Mouse (Mus musculus): ENCODE results near the gene Nfatc4.
A peak's percentile ranks its signal among the peaks of the same experiment; 100 is the strongest.

Nfatc4 gene

GRCm38 (mm10) chr14:55822991-55823762 lies at the start of gene Nfatc4:
Gene Nfatc4, plus strand, starts transcription at chr14:55823144.
- peak; percentile 87 to 88 for DNase-seq

GRCm38 (mm10) chr14:55776711-55777110 lies 46.2 kb upstream of the Nfatc4 start:
- no peak for DNase-seq

- no peak for DNase-seq
These were observed 45.8 kb upstream of the Nfatc4 start for GRCm38 (mm10) chr14:55777176-55777575.

- peak in 1 of 2 experiments; percentile 2 for DNase-seq
These were observed 45.1 kb upstream of the Nfatc4 start for GRCm38 (mm10) chr14:55777806-55778205.

GRCm38 (mm10) chr14:55778686-55779085 lies 44.3 kb upstream of the Nfatc4 start:
- DNase-seq = peak in 1 of 2 experiments; percentile 2

GRCm38 (mm10) chr14:55779656-55780055 lies 43.3 kb upstream of the Nfatc4 start:
- DNase-seq = peak in 1 of 2 experiments; percentile 2

- DNase-seq = no peak
These were observed 42.2 kb upstream of the Nfatc4 start for GRCm38 (mm10) chr14:55780736-55781135.

GRCm38 (mm10) chr14:55781310-55781709 lies 41.6 kb upstream of the Nfatc4 start:
- DNase-seq = peak; percentile 80 to 86

GRCm38 (mm10) chr14:55782361-55782960 lies 40.5 kb upstream of the Nfatc4 start:
- DNase-seq = peak in 1 of 2 experiments; percentile 6

GRCm38 (mm10) chr14:55783171-55783957 lies 39.6 kb upstream of the Nfatc4 start:
- peak in 1 of 2 experiments; percentile 13 for DNase-seq

- DNase-seq = peak in 1 of 2 experiments; percentile 8
These were observed 39.0 kb upstream of the Nfatc4 start, which contains the start of gene Adcy4 for GRCm38 (mm10) chr14:55783958-55784235. Gene Adcy4, minus strand, starts transcription at chr14:55784095.

GRCm38 (mm10) chr14:55785195-55785594 lies 37.7 kb upstream of the Nfatc4 start:
- DNase-seq = peak in 1 of 2 experiments; percentile 13

- DNase-seq = no peak
These were observed 35.2 kb upstream of the Nfatc4 start for GRCm38 (mm10) chr14:55787731-55788130.

GRCm38 (mm10) chr14:55788256-55789050 lies 34.5 kb upstream of the Nfatc4 start, which contains the start of gene Ripk3:
Gene Ripk3, minus strand, starts transcription at chr14:55788865.
- DNase-seq = peak in 1 of 2 experiments; percentile 9

- peak in 1 of 2 experiments; percentile 0 for DNase-seq
These were observed 29.5 kb upstream of the Nfatc4 start for GRCm38 (mm10) chr14:55793461-55793860.

- DNase-seq = peak in 1 of 2 experiments; percentile 2
These were observed 29.0 kb upstream of the Nfatc4 start for GRCm38 (mm10) chr14:55793946-55794345.

GRCm38 (mm10) chr14:55795380-55796163 lies 27.4 kb upstream of the Nfatc4 start:
- DNase-seq = peak in 1 of 2 experiments; percentile 0

GRCm38 (mm10) chr14:55814885-55815284 lies 8.1 kb upstream of the Nfatc4 start:
- peak; percentile 92 to 93 for DNase-seq

GRCm38 (mm10) chr14:55815310-55815751 lies 7.6 kb upstream of the Nfatc4 start:
- peak; percentile 65 to 75 for DNase-seq

GRCm38 (mm10) chr14:55819845-55820405 lies 3.0 kb upstream of the Nfatc4 start:
- DNase-seq = peak in 1 of 2 experiments; percentile 4

GRCm38 (mm10) chr14:55820576-55820975 lies 2.4 kb upstream of the Nfatc4 start:
- DNase-seq = peak in 1 of 2 experiments; percentile 1
